Mouse (Mus musculus) cerebellum, adult 8-10 months (tissue): ENCODE measurements at regions not wholly inside any gene's neighbourhood (a gene's known extent, or its start where the extent isn't known, plus 50 kb on each side); places are given as distances from the start of the nearest gene placed in this dataset.
A peak's percentile ranks its signal among the peaks of the same experiment; 100 is the strongest.
"Not testable (repeated sequence)": the region's sequence is repeated elsewhere in the genome, so short reads cannot be mapped to it uniquely, and the experiment has no call there.

Source experiments
- DNase-seq: peaks from one replicate; pipeline ENCODE4 v3.0.0; 2022

GRCm38 (mm10) chr13:97384091-97384777 is 143.3 kb downstream of the Enc1 start:
- DNase-seq, result no peak

GRCm38 (mm10) chr13:97383351-97383750 is 142.4 kb downstream of the Enc1 start:
- no peak for DNase-seq

GRCm38 (mm10) chr13:97380366-97380765 is 139.5 kb downstream of the Enc1 start:
- no peak for DNase-seq

- DNase-seq, result no peak
These were observed 135.3 kb downstream of the Enc1 start for GRCm38 (mm10) chr13:97376232-97376523.

- no peak for DNase-seq
These were observed 134.8 kb downstream of the Enc1 start for GRCm38 (mm10) chr13:97375501-97376231.

- DNase-seq, result no peak
These were observed 131.4 kb downstream of the Enc1 start for GRCm38 (mm10) chr13:97372348-97372747.

- no peak for DNase-seq
These were observed 130.3 kb downstream of the Enc1 start for GRCm38 (mm10) chr13:97371200-97371599.

GRCm38 (mm10) chr13:97366723-97367122 is 125.8 kb downstream of the Enc1 start:
- DNase-seq, result no peak

GRCm38 (mm10) chr13:97365557-97366244 is 124.8 kb downstream of the Enc1 start:
- no peak for DNase-seq

GRCm38 (mm10) chr13:97365004-97365403 is 124.1 kb downstream of the Enc1 start:
- DNase-seq, result no peak

GRCm38 (mm10) chr13:97363765-97364164 is 122.9 kb downstream of the Enc1 start:
- DNase-seq, result no peak

- no peak for DNase-seq
These were observed 122.3 kb downstream of the Enc1 start for GRCm38 (mm10) chr13:97363214-97363613.

GRCm38 (mm10) chr13:97360551-97360950 is 119.6 kb downstream of the Enc1 start:
- no peak for DNase-seq

GRCm38 (mm10) chr13:97358781-97359305 is 117.9 kb downstream of the Enc1 start:
- DNase-seq, result no peak

GRCm38 (mm10) chr13:97358261-97358660 is 117.4 kb downstream of the Enc1 start:
- no peak for DNase-seq

- DNase-seq, result no peak
These were observed 116.3 kb downstream of the Enc1 start for GRCm38 (mm10) chr13:97356923-97357807.

GRCm38 (mm10) chr13:97355411-97355810 is 114.5 kb downstream of the Enc1 start:
- DNase-seq, result not testable (repeated sequence)

- no peak for DNase-seq
These were observed 106.8 kb downstream of the Enc1 start for GRCm38 (mm10) chr13:97347696-97348095.

GRCm38 (mm10) chr13:97341218-97341889 is 100.4 kb downstream of the Enc1 start:
- no peak for DNase-seq

GRCm38 (mm10) chr13:97337954-97338353 is 97.0 kb downstream of the Enc1 start:
- DNase-seq, result no peak

- peak; percentile 68 for DNase-seq
These were observed 96.4 kb downstream of the Enc1 start for GRCm38 (mm10) chr13:97337296-97337731.
